Mouse (Mus musculus) liver, embryonic 18 days (tissue): Measurements from ENCODE around the gene Mymx. TPM values are rescaled to one million over a fixed set of nuclear protein-coding genes. Genes with fewer than 3 reads are reported as not detected.

Experiments used
- polyA plus RNA-seq: library from polyadenylated mRNA; depleted of rRNA; stranded (reverse); fragments of >200 nt; gene quantifications from 2 replicates; pipeline ENCODE4 v1.2.3, GENCODE M21; 2012; rRNA removed

Mymx gene
- polyA plus RNA-seq, result not detected in 2 replicates

DNA sequence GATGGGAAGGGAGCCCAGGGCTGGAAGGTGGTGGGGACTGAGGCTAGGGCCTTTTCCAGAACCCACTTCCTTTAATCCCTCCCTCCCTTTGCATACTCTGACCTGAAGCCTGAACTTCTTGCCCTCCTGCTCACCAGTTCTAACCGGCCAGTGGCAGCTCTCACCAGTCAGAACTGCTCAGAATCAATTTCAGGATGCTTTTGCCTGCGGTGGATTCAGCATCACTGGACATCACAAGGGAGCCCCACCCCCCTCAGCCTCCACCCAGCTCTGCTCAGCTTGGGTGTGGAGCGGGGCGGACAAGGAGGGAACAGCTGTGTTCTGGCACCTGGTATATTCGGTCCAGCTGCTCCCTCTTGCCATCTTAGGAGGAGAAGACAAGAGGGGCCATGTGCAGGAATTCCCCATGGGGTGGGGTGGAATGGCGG lies at the start of gene Mymx:
Mymx (minus strand) TSS at position 226 of the 428 bp plus-strand sequence.

GRCm38 (mm10) chr17:45599446-45600242 lies 2.3 kb downstream of the Mymx start, which contains the start of gene Slc29a1:
TSS of gene Slc29a1 (minus strand) at chr17:45599606.

GRCm38 (mm10) chr17:45573087-45573779 lies 28.7 kb downstream of the Mymx start, which contains the start of gene Hsp90ab1:
TSS of gene Hsp90ab1 (minus strand) at chr17:45573271.

DNA sequence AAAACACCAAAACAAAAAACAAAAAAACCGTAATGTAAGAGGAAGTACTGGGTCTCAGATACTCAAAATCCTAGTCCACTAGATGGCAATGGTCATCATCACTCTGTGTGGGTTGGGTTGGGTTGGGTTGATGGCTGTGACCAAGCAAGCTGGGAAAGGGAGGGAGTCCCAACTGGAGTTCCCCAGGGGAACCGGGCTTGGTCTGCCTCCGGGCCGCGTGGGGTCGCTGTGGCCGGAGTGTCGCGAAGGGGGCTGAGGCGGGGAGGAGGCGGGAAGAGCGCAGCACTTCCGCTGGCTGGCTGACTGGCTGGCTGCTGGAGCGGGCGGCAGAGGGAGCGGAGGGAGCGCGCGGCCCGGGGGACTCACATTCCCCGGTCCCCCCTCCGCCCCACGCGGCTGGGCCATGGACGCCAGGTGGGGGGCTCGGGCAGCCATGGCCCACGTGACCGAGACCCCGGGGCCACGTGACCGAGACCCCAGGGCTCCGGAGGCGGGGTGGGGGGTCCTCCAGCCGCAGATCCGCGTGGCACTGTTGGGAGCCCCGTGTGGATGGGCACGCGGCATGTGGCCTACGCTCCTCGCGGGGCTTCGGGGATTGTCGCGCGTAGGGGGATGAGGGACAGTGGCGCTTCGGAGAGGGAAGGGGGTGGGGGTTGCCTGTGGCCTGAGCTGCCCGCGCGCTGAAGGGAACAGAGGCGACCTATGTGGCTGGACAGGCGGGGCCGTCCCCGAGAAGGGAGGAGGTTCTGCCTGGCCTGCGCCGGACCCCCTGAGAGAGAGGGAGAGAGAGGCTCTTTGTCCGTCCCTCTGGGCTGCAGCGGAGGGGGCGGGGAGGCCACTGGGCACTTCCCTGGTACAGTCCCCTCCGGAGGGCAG lies 38.0 kb downstream of the Mymx start, which contains the start of gene Slc35b2:
Slc35b2 (plus strand) TSS at position 220 of the 876 bp plus-strand sequence.

GRCm38 (mm10) chr17:45555452-45556106 lies 46.3 kb downstream of the Mymx start, which contains the start of gene Nfkbie:
TSS of gene Nfkbie (plus strand) at chr17:45555703.

Other genes starting within 250 kb of the Mymx start
- 9.8 and 10.2 TPM in 2 replicates for gene Cdc5l, start 168.4 kb downstream of the Mymx start, polyA plus RNA-seq
- 0.02 and 0.05 TPM in 2 replicates for gene Spats1, start 126.7 kb downstream of the Mymx start, polyA plus RNA-seq
- 4.3 and 4.8 TPM in 2 replicates for gene Aars2, start 95.3 kb downstream of the Mymx start, polyA plus RNA-seq
- gene Tcte1, start 78.7 kb downstream of the Mymx start, polyA plus RNA-seq, result not detected in 2 replicates
- 0.05 and 0.06 TPM in 2 replicates for gene Tmem151b, start 52.4 kb downstream of the Mymx start, polyA plus RNA-seq
- 1.3 and 1.5 TPM in 2 replicates for gene Nfkbie, start 46.4 kb downstream of the Mymx start, polyA plus RNA-seq
- 31.5 and 37.2 TPM in 2 replicates for gene Slc35b2, start 38.2 kb downstream of the Mymx start, polyA plus RNA-seq
- 295 and 345 TPM in 2 replicates for gene Hsp90ab1, start 28.8 kb downstream of the Mymx start, polyA plus RNA-seq
- gene Slc29a1, start 2.5 kb downstream of the Mymx start, polyA plus RNA-seq, result 83.5 and 91.9 TPM in 2 replicates
- 0.03 TPM in 1 of 2 replicates, not detected in the other for gene Capn11, start 57.2 kb upstream of the Mymx start, polyA plus RNA-seq
- 53.5 and 59.7 TPM in 2 replicates for gene Mrpl14, start 84.2 kb upstream of the Mymx start, polyA plus RNA-seq
- gene Tmem63b, start 84.8 kb upstream of the Mymx start, polyA plus RNA-seq, result 13.3 and 15.1 TPM in 2 replicates
- gene 1600014C23Rik, start 131.7 kb upstream of the Mymx start, polyA plus RNA-seq, result 0.09 TPM in 1 of 2 replicates, not detected in the other